Mouse (Mus musculus) kidney, adult 2 months (tissue): ENCODE data around the gene Laptm5.

Experiments
- CTCF ChIP-seq: fragments of 200-500 bp; conservative IDR thresholded peaks from 2 replicates; pipeline ENCODE4 v1.5.1; 2011; ENCODE audit warnings: low read depth, mild to moderate bottlenecking, control low read depth, low read length, moderate library complexity, mixed read lengths; ENCODE audit not compliant: insufficient read depth, insufficient read length
- POLR2A ChIP-seq: fragments of 200-500 bp; IDR thresholded peaks from one replicate; pipeline ENCODE4 v1.6.1; 2011; ENCODE audit warnings: low read depth, low read length, control low read depth

- no peak for TF ChIP-seq CTCF
- no peak for TF ChIP-seq POLR2A
These were observed 6.2 kb downstream of the Laptm5 start for GRCm38 (mm10) chr4:130918805-130919749.
